Mouse (Mus musculus) ES-Bruce4 (cell line): ENCODE data around the gene Zfp518b.

Experiments
- CTCF ChIP-seq: IDR thresholded peaks from one replicate; pipeline ENCODE4 v1.8.1; 2011; ENCODE audit warnings: low read depth, low read length
- EP300 ChIP-seq: IDR thresholded peaks from 2 replicates; pipeline ENCODE4 v1.6.1; 2011; ENCODE audit warnings: low read depth, low read length; ENCODE audit not compliant: insufficient read depth
- POLR2A ChIP-seq: IDR thresholded peaks from one replicate; pipeline ENCODE4 v1.8.1; 2011; ENCODE audit warnings: low read length; ENCODE audit not compliant: insufficient read depth

DNA sequence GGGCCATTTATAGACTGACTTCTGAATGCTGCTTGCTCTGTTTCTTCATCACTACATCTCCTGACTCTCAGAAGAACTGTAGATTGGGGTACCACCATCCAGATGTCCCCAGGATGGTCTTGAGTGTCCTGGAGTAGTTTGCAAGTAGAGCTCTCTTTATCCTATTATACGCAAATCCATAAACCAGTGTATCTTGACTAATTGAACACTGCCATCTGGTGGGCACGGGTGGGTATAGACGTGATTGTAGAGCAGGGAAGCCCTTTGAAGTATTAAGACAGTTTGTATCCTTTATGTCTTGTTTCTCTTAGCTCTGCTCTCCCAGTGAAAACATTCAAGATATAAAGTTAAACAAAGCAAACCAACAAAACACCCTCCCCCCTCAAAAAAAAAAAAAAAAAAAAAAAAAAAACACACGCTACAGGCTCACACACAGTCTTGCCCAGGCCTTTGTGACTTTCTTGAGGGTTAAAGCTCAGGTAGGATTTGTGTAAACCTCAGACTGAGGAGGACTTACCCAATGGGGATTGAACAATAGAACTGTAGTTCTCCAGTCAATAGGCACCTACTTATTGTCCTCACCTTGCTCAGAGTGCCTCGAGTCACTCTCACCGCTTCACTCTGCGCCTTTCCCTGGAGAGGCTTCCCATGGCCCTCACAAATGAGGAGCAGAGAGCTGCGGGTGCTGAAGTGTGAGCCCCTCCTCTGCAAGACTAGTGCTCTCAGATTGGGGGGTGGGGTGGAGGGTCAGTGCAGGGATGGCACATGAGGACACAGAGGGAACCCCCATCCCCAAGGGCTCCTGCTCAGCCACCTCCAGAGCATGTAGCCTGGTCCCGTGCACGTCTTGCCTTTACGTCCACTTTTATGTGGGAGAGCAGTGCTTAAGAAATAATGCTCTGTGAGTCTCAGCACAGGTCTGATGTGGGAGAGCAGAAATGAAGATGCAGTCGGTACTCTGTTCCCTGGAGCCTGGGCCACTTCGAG is 51.9 kb downstream of the Zfp518b start:
- TF ChIP-seq EP300 (no peak), CTCF (no peak), POLR2A (no peak)
